Mouse (Mus musculus) urinary bladder, postnatal 4 days (tissue): ENCODE measurements around the gene Grcc10.
A peak's percentile ranks its signal among the peaks of the same experiment; 100 is the strongest.

Experiments
- DNase-seq, 2 experiments: peaks; one replicate each; pipeline ENCODE4 v3.0.0; 2021 to 2022; ENCODE audit warnings: low spot score in 2 of 2

Grcc10 gene

DNA sequence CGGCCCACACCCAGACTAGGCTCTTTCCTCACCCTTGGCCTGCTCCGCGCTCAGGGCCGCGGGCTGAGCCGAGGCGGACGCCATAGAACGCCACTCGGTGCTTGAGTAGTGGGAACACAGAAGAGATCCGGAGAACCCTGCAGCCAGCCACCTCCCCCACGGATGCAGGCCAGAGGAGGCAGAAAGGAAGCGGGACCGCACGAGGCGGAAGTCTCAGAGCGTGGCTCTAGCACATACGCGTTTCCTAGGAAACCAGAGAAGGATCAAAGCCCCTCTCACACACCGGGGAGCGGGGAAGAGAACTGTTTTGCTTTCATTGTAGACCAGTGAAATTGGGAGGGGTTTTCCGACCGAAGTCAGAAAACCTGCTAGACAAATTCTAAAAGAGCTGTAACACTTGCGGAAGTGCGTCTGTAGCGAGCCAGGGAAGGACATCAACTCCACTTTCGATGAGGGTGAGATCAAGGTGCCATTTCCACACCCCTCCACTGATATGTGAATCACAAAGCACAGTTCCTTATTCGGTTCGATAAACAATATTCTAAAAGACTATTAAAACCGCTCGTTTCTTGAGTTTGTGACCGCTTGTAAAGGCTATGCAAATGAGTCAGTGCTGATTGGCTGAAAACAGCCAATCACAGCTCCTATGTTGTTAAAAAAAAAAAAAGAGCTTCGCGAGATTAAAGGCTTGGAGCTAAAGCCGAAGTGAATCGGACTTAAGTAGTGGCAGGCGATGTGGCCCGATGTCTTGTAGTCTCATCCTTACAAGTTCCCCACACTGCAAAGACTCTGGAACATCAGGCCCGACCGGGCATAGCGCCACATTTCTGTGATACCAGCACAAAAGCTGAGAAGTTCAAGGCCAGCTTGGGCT is at the start of gene Grcc10:
Gene Grcc10, minus strand, starts transcription at position 487 of the 874 bp plus-strand sequence.
- DNase-seq = peak; percentile 86 to 88

DNA sequence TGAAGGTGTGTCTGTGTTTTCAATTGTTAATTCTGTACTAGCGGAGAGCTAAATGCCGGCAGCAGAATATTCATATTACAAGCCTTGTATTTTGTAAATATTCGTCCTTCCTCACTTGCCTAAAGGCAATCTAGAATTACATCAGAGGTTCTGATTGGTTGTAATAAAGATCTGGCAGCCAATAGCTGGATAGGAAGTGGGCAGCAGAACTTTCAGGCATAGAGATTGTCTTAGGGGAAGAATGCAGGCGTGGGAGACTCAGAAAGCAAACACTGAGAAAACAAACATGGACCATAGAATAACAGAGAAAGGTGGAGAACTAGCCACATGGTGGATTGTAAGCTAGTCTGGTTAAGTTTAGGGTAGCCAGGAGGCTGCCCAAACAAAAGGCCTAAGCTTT is 48.9 kb upstream of the Grcc10 start:
- DNase-seq = no peak

DNA sequence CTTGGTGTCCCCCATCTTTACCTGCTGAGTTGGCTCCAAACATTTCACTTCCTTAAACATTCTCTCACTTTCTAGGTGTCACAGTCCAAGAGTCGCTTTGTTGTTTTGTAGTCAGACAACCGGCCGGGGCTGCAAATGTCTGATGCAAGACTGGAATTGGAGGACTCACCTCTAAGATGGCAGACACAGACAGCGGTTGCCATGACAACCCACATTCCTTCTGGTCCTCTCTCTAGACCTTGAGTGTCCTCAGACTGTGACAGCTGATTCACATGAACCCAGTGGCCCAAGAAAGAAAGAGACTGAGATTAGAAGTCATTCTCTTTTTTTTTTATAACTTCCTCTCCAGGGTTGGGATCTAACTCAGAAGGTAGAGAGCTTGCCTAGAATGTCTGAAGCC is 48.3 kb upstream of the Grcc10 start:
- no peak for DNase-seq

DNA sequence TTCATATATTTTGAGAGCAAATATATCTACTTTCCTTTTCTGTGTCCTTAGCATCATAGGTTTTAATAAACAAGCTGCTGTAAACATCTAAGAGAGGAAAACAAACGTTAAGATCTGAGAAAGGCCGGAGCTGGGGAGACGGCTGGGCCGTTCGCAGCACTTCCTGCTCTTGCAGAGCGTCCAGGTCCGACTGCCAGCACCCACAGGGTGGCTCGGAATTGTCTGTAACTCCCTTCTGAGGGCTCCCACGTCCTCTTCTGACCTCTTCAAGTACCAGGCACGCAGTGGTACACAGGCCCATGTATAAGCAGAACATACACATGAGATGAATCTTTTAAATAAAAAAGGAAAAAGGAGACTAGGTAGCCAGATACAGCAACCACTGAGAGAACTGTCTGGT is 46.5 kb upstream of the Grcc10 start:
- no peak for DNase-seq

DNA sequence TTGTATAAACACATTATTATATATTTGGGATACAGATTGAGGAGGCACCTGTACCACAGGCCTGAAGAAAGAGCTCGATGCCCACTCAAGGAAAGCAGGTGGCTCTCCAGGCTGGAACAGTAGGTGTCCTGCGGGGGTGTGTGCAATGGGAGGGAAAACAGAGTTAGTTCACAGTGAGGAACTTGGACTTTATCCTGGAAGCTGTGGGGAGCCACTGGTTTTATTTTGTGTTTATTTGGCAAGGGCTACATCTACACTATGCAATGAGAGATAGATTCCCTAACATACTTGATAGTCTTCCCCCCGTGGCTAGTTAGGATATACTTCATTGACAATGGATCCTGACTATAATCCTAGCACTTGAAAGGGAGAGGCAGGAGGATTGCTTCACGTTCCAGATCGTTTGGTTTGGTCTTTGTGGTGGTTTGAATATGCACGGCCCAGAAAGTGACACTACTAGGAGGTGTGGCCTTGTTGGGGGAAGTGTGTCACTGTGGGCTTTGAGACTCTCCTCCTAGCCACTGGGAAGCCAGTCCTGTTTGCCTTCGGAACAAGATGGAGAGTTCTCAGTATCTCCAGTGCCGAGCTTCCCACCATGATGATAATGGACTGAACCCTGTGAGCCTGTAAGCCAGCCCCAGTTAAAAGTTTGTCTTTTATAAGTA is 45.7 kb upstream of the Grcc10 start:
- DNase-seq = no peak

DNA sequence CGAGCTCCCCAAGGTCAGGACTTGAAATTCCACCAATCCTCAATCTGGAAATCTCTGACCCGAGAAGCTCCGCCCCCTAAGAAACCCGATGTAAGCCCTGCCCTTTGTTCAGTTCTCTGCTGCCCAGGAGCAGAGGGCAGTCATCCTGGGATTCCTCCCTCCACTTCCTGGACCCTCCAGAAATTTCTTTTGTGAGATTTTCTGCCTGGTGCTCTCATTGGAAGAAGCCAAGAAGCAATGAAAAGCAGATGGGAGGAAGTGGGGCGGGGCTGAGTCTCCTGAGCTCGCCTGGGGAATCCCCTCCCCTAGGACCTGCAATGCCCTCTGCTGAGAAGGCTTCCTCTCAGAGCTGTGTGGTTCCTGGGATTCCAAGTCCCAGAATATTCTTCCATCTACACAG is 41.3 kb upstream of the Grcc10 start:
- no peak for DNase-seq

DNA sequence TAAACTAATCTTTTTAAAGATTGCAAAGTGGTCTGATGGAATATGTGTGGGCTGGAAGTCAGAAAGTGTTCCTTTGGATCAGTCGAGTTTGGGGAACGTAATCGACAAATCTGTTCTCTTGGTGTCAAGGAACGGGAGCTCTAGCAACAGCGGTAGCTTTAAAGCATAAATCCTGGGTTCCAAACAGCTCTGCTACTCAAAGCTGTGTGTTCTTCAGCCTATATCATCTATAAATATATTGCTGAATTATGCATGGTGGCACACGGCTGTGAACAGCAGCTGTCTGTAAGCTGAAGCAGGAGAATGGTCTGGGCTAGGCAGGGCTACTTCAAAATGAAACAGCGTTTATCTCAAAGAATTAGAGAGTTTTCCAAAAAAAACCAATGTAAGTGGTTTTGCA is 39.7 kb upstream of the Grcc10 start:
- no peak for DNase-seq

DNA sequence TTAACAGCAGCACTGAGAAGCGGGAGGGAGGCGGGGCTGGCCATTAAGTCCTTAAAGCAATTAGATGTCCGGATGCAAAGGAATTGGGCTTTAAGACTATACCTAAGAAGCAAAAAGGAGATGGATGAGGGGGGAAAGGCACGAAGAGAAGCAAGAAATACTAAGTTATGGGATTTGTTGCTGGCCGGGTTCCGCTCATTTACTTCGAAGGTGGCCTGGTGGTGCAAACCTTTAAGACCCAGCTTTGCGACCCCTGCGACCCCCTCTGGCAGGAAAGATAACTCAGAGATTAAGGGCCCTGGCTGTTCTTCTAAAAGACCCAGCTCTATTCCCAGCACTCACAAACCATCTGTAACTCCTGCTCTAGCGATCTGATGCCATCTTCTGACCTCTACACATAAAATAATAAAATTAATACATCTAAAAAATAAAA is 38.8 kb upstream of the Grcc10 start:
- DNase-seq = no peak

DNA sequence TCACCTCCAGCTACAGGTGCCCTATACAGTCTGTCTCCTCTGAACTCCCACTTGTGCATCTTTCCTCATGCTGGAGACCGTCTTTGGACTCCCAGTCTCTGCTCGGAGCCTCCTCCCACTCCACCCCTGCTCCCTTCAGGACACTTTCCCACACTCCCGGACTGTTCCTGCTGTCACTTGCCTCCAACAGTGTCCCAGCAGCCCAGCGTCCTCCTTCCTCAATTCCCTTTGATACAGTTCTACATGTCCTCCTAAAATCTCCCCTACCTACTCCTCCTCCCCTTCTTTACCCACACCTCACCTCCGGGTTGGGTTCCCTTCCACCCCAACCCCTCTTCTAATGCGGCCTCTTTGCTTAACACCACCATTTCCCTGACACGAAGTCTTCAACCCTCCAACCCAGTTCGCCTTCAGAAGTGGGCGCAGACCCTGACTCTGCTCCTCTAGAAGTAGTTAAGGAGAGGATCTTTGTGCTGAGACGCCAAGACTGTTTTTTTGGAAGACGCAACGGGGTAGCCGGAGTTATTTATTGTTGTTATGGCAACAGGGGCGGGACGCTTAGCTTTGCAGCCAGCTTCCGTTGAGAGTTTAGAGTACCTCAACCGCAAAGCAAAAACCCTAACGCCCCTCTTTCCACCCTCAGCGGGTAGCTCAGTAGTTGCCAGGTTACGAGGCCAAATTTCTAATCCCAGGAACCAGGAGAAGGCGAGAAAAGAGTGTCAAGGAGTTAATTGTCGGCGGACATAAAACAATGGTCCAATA is 38.2 kb upstream of the Grcc10 start, which contains the start of gene Lrrc23:
Gene Lrrc23, minus strand, starts transcription at position 506 of the 762 bp plus-strand sequence.
- DNase-seq = peak in 1 of 2 experiments; percentile 45

DNA sequence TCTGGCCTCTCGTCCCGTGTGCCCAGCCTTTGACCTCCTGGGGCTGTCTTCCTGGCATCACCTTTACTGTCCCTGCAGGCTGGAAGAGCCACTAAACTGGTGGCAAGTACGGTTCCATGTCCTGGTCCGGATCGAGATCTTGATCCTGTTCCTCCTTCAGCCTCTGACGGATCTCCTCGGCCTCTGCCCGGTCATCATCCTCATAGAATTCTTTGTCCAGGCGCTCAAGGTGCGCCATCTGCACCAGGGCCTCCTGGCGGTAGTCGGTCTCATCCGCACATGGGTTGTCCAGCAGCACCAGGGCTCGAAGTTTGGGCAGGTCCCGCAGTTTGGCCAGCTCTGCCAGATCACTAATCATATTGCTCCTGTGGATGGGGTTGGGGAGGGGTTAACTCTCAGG is 29.3 kb upstream of the Grcc10 start:
- DNase-seq = no peak

DNA sequence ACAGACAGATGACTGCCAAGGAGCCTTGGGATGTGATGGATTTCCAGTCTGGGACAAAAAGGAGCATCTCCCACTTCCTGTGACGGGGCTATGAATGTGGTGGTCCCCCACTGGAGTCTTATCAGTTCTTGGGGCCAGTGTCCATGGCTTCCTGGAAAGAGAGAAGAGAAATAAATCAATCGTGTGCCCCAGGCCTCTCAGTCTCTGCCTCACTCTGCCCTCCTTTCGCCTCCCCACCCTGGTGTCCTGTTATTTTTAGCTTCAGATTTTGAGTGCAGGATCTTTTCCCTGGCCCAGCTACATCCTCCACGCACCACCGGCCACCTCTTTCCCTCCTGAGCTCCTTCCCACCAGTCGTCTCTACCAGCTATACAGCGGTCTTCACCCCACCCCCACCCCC is 28.8 kb upstream of the Grcc10 start:
- DNase-seq = no peak

DNA sequence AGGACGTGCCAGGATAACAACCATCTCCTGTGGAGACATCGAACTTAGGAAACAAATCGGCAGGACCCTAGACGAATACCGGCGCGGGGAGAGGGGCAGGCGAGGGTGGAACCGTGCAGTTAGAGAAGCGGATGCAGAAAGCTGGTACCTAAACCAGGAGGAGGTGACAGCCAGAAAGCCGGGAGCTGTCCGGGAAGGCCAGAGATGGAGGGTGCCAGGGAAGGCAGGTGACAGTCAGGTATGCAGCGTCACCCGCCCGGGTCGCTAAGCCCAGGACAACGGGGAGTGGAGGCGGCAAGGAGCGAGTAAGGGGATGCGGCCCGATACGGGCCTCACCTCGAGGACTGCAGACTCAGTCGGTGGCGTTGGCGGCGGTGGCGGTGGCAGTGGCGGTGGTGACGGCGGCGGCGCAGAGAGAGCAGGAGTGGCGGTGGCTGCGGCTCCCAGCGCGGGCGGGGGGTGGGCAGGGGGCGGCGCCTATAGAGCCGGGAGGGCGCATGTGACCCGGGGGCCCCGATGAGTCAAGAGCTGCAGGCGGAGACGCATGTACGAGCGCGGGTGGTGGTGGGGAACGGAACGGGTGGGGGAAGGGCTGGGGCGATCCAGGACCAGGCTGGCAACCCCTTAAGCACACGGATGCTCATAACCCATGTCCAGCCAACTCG is 28.1 kb upstream of the Grcc10 start, which contains the start of gene Eno2:
Gene Eno2, minus strand, starts transcription at position 573 of the 665 bp plus-strand sequence.
- DNase-seq = peak in 1 of 2 experiments; percentile 53

DNA sequence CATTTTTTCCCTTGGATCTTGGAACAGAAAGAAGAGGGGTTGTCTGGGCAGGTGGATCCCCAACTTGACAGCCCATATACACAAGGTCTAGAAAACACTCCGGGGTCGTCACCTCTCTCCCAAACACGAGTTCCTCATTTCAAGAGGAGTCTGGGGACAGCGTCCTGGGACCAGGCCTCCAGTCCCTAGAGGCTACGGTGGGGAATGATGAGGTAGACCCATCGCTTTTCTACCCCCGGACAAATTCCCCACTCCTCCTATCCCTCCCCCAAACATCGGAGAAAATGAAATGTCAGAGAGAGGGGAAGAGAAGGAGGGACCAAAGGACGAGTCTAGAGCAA is 27.5 kb upstream of the Grcc10 start:
- no peak for DNase-seq

DNA sequence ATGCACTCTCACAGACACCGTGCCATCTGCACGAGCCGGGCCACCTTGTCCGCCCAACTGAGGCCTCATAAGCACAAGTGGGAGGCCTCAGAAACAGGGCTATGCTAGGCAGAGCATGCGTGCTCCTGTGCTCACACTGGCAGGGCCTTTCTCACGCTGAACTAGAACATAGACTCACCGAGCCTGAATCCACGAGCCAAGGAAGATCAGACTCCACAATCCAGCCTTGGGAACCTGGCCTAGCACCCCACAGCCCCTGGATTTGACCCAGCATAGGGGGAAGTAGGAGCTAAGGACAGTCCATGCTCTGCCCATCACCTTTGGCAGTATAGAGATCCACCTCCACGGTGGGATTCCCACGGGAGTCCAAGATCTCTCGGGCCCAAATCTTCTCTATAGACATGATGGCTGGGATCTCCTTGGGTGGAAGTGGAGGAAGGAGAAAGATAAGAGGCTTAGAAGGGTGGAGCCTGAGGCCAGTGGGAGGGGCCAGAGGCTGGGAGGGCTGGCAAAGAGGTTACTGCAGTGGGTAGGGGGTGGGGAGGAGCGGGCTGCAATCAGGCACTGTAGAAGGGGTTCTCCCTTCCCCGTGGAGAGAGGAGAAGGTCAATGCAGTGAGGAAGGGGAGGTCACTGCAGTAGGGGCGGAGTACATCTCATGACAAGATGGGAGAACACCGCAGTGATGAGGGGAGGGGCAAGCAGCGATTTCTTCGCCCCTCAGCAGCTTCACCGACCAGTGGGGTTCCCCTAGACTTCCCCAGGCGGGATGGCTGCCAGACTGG is 26.9 kb upstream of the Grcc10 start:
- no peak for DNase-seq

DNA sequence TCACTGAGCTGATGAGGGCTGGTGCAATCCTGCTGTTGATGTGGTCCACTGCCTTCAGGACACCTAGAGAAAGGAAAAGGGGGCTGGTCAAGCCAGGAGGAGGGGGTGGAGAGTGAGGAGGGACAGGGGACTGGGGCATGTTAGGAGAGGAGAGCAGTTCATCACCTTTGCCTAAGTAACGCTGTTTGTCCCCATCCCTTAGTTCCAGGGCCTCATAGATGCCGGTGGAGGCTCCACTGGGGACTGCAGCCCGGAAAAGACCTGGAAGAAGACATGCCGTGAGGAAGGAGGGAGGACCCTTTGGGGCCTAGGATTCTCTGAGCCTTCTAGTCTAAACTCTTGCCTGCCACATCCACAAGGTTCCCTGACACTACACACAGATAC is 26.4 kb upstream of the Grcc10 start:
- DNase-seq = no peak

DNA sequence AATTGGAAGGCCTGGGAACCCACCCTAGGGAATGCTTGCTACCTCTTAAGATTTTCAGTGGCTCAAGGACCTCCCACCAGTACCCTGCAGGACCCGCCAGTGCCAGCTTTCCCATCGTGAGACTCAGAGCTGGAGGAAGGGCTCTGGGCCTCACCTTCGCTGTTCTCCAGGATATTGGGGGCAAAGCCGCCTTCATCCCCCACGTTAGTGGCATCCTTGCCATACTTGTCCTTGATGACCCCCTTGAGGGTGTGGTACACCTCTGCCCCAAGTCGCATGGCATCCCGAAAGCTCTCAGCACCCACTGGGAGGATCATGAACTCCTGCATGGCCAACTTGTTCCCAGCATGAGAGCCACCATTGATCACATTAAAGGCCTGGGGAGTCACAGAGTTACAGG is 24.8 kb upstream of the Grcc10 start:
- DNase-seq = no peak

DNA sequence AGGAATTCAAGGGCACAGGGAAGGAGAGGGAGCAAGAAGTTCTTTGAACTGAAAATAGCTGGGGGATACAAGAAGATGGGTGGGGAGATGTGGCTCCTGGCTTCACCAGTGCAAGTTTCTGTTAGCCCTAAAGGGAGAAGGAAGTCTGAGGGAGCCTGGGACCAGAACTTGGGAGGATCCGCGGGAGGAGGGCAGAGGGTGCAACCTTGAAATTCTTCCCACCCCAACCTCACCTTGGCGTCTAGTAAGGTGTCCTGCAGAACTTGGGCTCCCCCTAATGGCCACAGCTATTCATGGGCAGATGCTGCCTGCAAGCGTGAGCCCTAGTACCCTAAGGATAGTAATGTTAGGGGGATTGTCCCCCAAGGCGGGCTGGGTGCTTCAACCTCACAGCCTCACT is 18.1 kb upstream of the Grcc10 start:
- peak; percentile 74 to 86 for DNase-seq

DNA sequence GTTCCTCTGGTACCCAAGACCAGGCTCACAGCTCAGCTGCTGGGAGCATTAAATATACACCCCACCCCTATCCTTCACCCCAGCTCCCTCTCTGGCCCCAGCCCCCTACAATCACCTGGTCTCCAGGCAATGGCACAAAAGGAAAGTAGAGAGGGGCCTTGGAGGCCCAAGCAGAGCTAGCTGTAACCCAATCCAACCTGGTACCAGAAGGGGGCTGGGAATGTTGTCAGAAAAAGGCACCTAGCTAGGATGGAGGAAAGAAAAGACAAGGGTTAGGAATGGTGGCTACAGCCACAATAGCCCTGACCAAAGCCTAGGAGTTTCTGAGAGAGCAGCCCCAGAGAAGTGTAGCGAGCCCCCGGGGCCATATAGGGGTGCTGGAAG is 17.7 kb upstream of the Grcc10 start:
- no peak for DNase-seq

DNA sequence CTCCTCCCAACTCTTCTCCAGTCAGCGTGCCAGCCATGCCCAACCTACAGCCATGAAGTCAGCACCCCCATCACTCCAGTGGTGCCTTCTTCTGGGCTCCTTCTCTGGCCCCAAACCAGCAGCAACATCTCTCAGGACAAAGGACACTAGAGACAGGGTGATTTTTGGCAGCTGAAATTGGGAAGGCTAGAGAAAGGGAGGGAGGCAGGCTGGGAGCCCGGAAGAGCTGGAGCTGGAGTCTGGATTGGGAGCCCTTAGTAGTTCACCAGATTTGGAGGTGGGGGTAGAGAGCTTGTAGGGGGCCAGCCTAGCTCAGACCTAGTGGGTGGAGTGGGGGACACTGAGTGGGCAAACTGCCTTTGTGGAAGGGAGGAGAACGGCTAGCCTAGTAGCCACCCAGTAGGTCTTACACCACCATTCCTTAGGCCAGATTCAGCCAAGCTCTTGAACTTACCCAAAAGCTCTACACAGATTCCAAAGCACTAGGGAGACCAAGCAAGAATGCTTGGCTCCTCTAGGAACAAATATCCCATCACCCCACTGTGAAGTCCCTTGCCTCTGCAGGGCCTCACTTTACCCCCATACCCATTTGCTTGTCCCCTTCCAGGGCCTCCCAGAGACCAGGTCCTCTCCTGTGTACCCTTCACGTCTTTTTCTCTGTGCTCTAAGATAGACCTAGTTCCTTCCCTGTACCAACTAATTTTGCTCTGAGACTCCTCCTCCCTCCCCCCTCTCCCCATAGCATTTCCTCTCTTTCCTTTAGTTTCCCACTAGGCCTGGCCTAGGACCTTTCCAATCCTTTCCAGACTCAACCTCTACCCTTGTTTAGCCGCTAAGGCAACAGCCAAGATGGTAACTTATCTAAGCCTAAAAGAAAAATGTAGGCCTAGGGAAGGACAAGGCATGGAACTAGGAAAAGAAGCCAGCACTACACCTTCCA is 17.0 kb upstream of the Grcc10 start:
- DNase-seq = peak in 1 of 2 experiments; percentile 51

DNA sequence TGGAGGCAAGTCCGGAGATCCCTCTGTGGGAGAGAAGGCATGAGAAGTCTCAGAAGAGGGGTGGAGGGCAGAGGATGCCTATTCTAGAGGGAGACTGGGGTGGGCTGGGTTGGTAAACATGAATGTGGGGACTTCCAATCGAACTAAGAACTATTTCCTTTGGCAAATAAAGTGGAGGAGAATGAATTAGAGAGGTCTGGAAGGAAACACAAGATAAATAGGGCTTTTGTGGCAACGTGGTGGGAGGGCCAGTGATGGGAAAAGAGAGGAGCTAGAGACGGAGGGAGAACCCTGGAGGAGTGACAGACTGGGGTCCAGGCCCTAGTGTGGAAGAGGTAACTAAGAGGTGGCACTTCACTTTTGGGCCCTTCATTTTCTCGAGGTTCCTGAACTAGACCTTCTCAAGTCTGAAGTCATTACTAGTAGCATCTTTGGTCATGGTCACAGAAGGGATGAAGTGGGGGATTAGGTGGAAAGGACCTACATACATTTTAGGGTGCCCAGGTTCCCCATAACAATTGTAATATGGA is 16.2 kb upstream of the Grcc10 start:
- DNase-seq = no peak
